Mouse (Mus musculus) hindbrain, embryonic 11.5 days (tissue): ENCODE results near the gene Olfr521. TPM values are rescaled to one million over a fixed set of nuclear protein-coding genes. Genes with fewer than 3 reads are reported as not detected.
"Not testable (repeated sequence)": the region's sequence is repeated elsewhere in the genome, so short reads cannot be mapped to it uniquely, and the experiment has no call there.

Source experiments
- ATAC-seq: fragments of 200-750 bp; cut with Nextera tagmentation; 2 replicates; pipeline ENCODE4 v1.8.0; 2017; ENCODE audit warnings: mild to moderate bottlenecking, moderate TSS enrichment, moderate library complexity; ENCODE audit not compliant: low FRiP score
- DNase-seq: peaks from one replicate; pipeline ENCODE4 v3.0.0-alpha.2; 2015; ENCODE audit warnings: low spot score
- H3K27ac ChIP-seq: fragments of 300-500 bp; sonication (generic); 2 replicates; pipeline ENCODE4 v1.5.1; 2014; ENCODE audit warnings: mild to moderate bottlenecking, low read depth, low read length
- H3K27me3 ChIP-seq: fragments of 300-500 bp; sonication (generic); 2 replicates; pipeline ENCODE4 v1.6.1; 2014; ENCODE audit warnings: mild to moderate bottlenecking, low read length, moderate library complexity, mixed read lengths; ENCODE audit not compliant: control insufficient read depth, insufficient read depth
- H3K36me3 ChIP-seq: fragments of 300-500 bp; sonication (generic); 2 replicates; pipeline ENCODE4 v1.6.1; 2014; ENCODE audit warnings: mild to moderate bottlenecking, low read length, moderate library complexity, mixed read lengths; ENCODE audit not compliant: control insufficient read depth, insufficient read depth
- H3K4me1 ChIP-seq: fragments of 300-500 bp; sonication (generic); replicated peaks from 2 replicates; pipeline ENCODE4 v1.6.1; 2014; ENCODE audit warnings: low read length, mixed read lengths; ENCODE audit not compliant: control insufficient read depth, insufficient read depth
- H3K4me2 ChIP-seq: fragments of 300-500 bp; sonication (generic); replicated peaks from 2 replicates; pipeline ENCODE4 v1.6.1; 2014; ENCODE audit warnings: mild to moderate bottlenecking, low read depth, low read length
- H3K4me3 ChIP-seq: fragments of 300-500 bp; sonication (generic); 2 replicates; pipeline ENCODE4 v1.5.1; 2014; ENCODE audit warnings: low read depth, low read length
- H3K9ac ChIP-seq: fragments of 300-500 bp; sonication (generic); 2 replicates; pipeline ENCODE4 v1.6.1; 2014; ENCODE audit warnings: low read depth, low read length
- H3K9me3 ChIP-seq: fragments of 300-500 bp; sonication (generic); 2 replicates; pipeline ENCODE4 v1.6.1; 2016; ENCODE audit warnings: low read length; ENCODE audit not compliant: control insufficient read depth
- WGBS: fragments of 180-500 bp; shearing (Covaris S2); extraction: QIAGEN DNeasy Blood & Tissue Kit; methylation state at CpG from one replicate; pipeline ENCODE4 v1.1.7; 2014; 5-methylcytosine and 5-hydroxymethylcytosine counted together
- polyA plus RNA-seq: library from polyadenylated mRNA; unstranded; fragments of >200 nt; fragmentation: Nextera tagmentation; extraction: Ambion mirVana; gene quantifications from 2 replicates; pipeline ENCODE4 v1.2.1, GENCODE M21; 2014

Olfr521 gene
- polyA plus RNA-seq, 1 experiment from 2014 or later = not detected

DNA sequence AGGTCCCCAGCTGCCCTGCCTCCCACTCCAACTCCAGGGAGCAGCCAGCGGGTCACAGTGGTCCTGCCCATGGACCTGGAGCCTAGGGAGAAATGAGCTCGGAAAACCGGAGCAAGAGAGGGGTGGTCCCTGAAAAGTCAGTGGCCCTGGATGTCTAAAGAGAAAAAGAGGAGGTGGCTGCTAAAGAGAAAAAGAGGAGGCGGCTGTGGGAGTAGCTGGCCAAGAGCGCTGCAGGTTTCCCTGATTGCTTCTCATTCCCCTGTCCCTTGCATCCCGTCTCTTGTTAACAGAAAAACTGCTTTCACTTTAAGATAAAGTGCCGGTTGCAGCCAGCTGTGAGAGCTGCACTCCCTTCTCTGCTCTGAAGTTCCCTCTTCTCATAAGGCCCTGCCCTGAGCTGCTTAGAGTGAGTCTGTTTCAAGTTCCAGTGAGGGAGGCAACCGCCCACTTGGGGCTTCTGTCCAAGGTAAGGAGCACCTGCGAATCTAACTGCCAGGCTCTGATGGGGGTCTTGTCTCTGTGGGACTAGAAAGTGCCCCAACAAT lies 54.9 kb downstream of the Olfr521 start:
- H3K4me2 ChIP-seq, H3K4me3 ChIP-seq, H3K9ac ChIP-seq, H3K27me3 ChIP-seq, ATAC-seq, H3K9me3 ChIP-seq, DNase-seq, H3K27ac ChIP-seq, H3K36me3 ChIP-seq, H3K4me1 ChIP-seq: not testable (repeated sequence)
- WGBS = 24% methylated on average over 9 of the region's 9 CpGs

Other genes with a start within 250 kb of the Olfr521 start
- 4.5 and 5.4 TPM in 2 replicates for gene Arrb1, start 228.0 kb upstream of the Olfr521 start, polyA plus RNA-seq
- gene Tpbgl, start 136.4 kb upstream of the Olfr521 start, polyA plus RNA-seq = 0.63 and 0.73 TPM in 2 replicates
- 2.1 and 2.4 TPM in 2 replicates for gene Slco2b1, start 52.2 kb upstream of the Olfr521 start, polyA plus RNA-seq
- not detected in 2 replicates for gene Olfr520, start 33.2 kb upstream of the Olfr521 start, polyA plus RNA-seq
- 1.8 and 2.1 TPM in 2 replicates for gene Neu3, start 64.9 kb downstream of the Olfr521 start, polyA plus RNA-seq
- gene Xrra1, start 95.6 kb downstream of the Olfr521 start, polyA plus RNA-seq = 0.37 and 0.59 TPM in 2 replicates
- gene Spcs2, start 100.0 kb downstream of the Olfr521 start, polyA plus RNA-seq = 356 and 362 TPM in 2 replicates
- 6.9 and 8.4 TPM in 2 replicates for gene Rnf169, start 216.9 kb downstream of the Olfr521 start, polyA plus RNA-seq
- 0.32 TPM in 1 of 2 replicates, not detected in the other for gene Chrdl2, start 242.7 kb downstream of the Olfr521 start, polyA plus RNA-seq